Mouse (Mus musculus) cerebellum, adult 8-10 months (tissue): ENCODE data around the gene Ctrb1.

Experiments used
- DNase-seq: peaks from one replicate; pipeline ENCODE4 v3.0.0; 2022

Gene Ctrb1

GRCm38 (mm10) chr8:111690960-111691445 is at the start of gene Ctrb1:
Gene Ctrb1 (minus strand): TSS chr8:111691010.
- no peak for DNase-seq

- DNase-seq, result no peak
Measured at GRCm38 (mm10) chr8:111740301-111740711, 49.5 kb upstream of the Ctrb1 start.

GRCm38 (mm10) chr8:111739604-111740003 is 48.8 kb upstream of the Ctrb1 start:
- DNase-seq, result no peak

GRCm38 (mm10) chr8:111738867-111739266 is 48.1 kb upstream of the Ctrb1 start:
- DNase-seq, result no peak

- peak; percentile 52 for DNase-seq
Measured at GRCm38 (mm10) chr8:111736321-111736720, 45.5 kb upstream of the Ctrb1 start.

- DNase-seq, result peak; percentile 16
Measured at GRCm38 (mm10) chr8:111735791-111736190, 45.0 kb upstream of the Ctrb1 start.

- peak; percentile 24 for DNase-seq
Measured at GRCm38 (mm10) chr8:111735335-111735761, 44.5 kb upstream of the Ctrb1 start.

GRCm38 (mm10) chr8:111734244-111734960 is 43.6 kb upstream of the Ctrb1 start:
- DNase-seq, result peak; percentile 24

- DNase-seq, result peak; percentile 24
Measured at GRCm38 (mm10) chr8:111733581-111734243, 42.9 kb upstream of the Ctrb1 start.

- no peak for DNase-seq
Measured at GRCm38 (mm10) chr8:111732406-111733085, 41.7 kb upstream of the Ctrb1 start.

GRCm38 (mm10) chr8:111732004-111732403 is 41.2 kb upstream of the Ctrb1 start:
- DNase-seq, result peak; percentile 91

GRCm38 (mm10) chr8:111731231-111731977 is 40.6 kb upstream of the Ctrb1 start:
- DNase-seq, result no peak

- DNase-seq, result no peak
Measured at GRCm38 (mm10) chr8:111729233-111730170, 38.7 kb upstream of the Ctrb1 start.

- no peak for DNase-seq
Measured at GRCm38 (mm10) chr8:111728481-111728880, 37.7 kb upstream of the Ctrb1 start.

- no peak for DNase-seq
Measured at GRCm38 (mm10) chr8:111727553-111727952, 36.7 kb upstream of the Ctrb1 start.

- no peak for DNase-seq
Measured at GRCm38 (mm10) chr8:111726102-111726900, 35.5 kb upstream of the Ctrb1 start.

GRCm38 (mm10) chr8:111725341-111725740 is 34.5 kb upstream of the Ctrb1 start:
- no peak for DNase-seq

GRCm38 (mm10) chr8:111720115-111720544 is 29.3 kb upstream of the Ctrb1 start:
- peak; percentile 11 for DNase-seq

GRCm38 (mm10) chr8:111718937-111719336 is 28.1 kb upstream of the Ctrb1 start:
- DNase-seq, result peak; percentile 7

GRCm38 (mm10) chr8:111717866-111718265 is 27.1 kb upstream of the Ctrb1 start:
- peak; percentile 45 for DNase-seq

- DNase-seq, result no peak
Measured at GRCm38 (mm10) chr8:111717488-111717792, 26.6 kb upstream of the Ctrb1 start.
